Mouse (Mus musculus): ENCODE results near the gene Fam181a.

Fam181a gene

GRCm38 (mm10) chr12:103315831-103316545 lies 5.2 kb downstream of the Fam181a start:
- no peak for DNase-seq

GRCm38 (mm10) chr12:103322801-103323200 lies 12.0 kb downstream of the Fam181a start:
- DNase-seq = peak; percentile 51

- peak; percentile 91 for DNase-seq
Observed at GRCm38 (mm10) chr12:103325156-103325857, 14.5 kb downstream of the Fam181a start.

- DNase-seq = no peak
Observed at GRCm38 (mm10) chr12:103326569-103326968, 15.8 kb downstream of the Fam181a start.

GRCm38 (mm10) chr12:103327107-103327506 lies 16.3 kb downstream of the Fam181a start:
- no peak for DNase-seq

- peak; percentile 64 for DNase-seq
Observed at GRCm38 (mm10) chr12:103328448-103329191, 17.8 kb downstream of the Fam181a start.

GRCm38 (mm10) chr12:103331491-103331890 lies 20.7 kb downstream of the Fam181a start:
- DNase-seq = no peak

GRCm38 (mm10) chr12:103332879-103333278 lies 22.1 kb downstream of the Fam181a start:
- no peak for DNase-seq

GRCm38 (mm10) chr12:103333426-103333825 lies 22.7 kb downstream of the Fam181a start:
- no peak for DNase-seq

- DNase-seq = no peak
Observed at GRCm38 (mm10) chr12:103336766-103337165, 26.0 kb downstream of the Fam181a start.

GRCm38 (mm10) chr12:103338162-103338798 lies 27.5 kb downstream of the Fam181a start:
- no peak for DNase-seq

GRCm38 (mm10) chr12:103341212-103341611 lies 30.4 kb downstream of the Fam181a start:
- DNase-seq = no peak

GRCm38 (mm10) chr12:103343456-103343855 lies 32.7 kb downstream of the Fam181a start:
- no peak for DNase-seq

- no peak for DNase-seq
Observed at GRCm38 (mm10) chr12:103344934-103345333, 34.2 kb downstream of the Fam181a start.

GRCm38 (mm10) chr12:103346945-103347344 lies 36.2 kb downstream of the Fam181a start:
- DNase-seq = no peak

- no peak for DNase-seq
Observed at GRCm38 (mm10) chr12:103347406-103347805, 36.6 kb downstream of the Fam181a start.

- DNase-seq = peak; percentile 84
Observed at GRCm38 (mm10) chr12:103348506-103348905, 37.7 kb downstream of the Fam181a start.

- DNase-seq = no peak
Observed at GRCm38 (mm10) chr12:103352735-103353134, 42.0 kb downstream of the Fam181a start.

- DNase-seq = peak; percentile 62
Observed at GRCm38 (mm10) chr12:103353538-103353937, 42.8 kb downstream of the Fam181a start.

GRCm38 (mm10) chr12:103355746-103356414 lies 45.1 kb downstream of the Fam181a start, which contains the start of gene Asb2:
Gene Asb2, minus strand, starts transcription at chr12:103356001.
- peak; percentile 58 for DNase-seq

- no peak for DNase-seq
Observed at GRCm38 (mm10) chr12:103356415-103356748, 45.6 kb downstream of the Fam181a start.

- no peak for DNase-seq
Observed at GRCm38 (mm10) chr12:103358216-103358615, 47.4 kb downstream of the Fam181a start.

All from lung, postnatal 10 days (tissue).